Mouse (Mus musculus) liver, embryonic 14.5 days (tissue): ENCODE results near the gene Rap1gap2.

Source experiments
- CTCF ChIP-seq: IDR thresholded peaks from 2 replicates; pipeline ENCODE4 v1.5.1; 2016; ENCODE audit warnings: antibody characterized with exemption, low read depth, control low read depth
- EP300 ChIP-seq: IDR thresholded peaks from 2 replicates; pipeline ENCODE4 v1.6.1; 2016; ENCODE audit warnings: antibody characterized with exemption, low read depth

DNA sequence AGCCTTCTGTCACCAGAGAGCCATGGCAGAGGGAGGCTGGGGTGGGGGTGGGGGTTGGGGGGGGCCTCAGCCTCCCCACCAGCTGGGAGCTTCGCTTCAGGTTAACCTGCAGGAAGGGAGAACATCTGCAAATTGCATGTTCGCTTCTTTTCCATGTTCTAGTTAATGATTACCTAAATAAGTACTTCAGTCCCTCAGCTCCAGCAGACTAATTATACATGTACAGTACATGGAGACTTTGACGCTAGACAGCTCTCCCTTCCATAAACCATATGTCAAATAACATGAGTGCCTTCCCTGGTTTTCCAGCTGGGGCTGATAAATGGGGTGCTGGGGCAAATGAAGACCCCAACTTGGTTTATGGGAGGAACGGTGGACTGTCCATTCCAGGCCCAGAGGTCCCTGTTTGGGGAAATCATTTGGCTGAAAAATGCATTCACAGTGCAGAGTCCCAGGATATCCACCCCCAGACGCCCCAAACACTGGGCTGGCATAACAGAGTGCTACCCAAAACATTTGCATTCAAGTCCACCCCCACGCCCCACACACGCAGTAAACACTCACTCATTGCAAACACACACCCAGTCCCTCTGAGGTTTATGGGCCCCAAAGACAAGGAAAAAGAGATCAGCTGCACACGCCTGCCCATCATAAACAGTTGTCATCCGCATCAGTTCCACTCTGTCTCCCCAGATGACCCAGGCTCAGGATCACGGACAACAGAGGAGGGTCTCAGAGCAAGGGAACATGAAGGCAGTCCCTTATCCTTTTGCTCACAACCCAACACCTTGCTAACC is 146.3 kb downstream of the Rap1gap2 start:
- TF ChIP-seq CTCF (no peak), EP300 (no peak)
